Mouse (Mus musculus) adrenal gland, postnatal 25 days (tissue): ENCODE measurements around the gene Retreg2. TPM values are rescaled to one million over a fixed set of nuclear protein-coding genes. Genes with fewer than 3 reads are reported as not detected.

Experiments
- DNase-seq: peaks from one replicate; pipeline ENCODE4 v3.0.0; 2021; ENCODE audit warnings: mixed read lengths
- total RNA-seq: library from RNA; stranded (reverse); gene quantifications from 2 replicates; pipeline ENCODE4 v1.2.3, GENCODE M21; 2021

Gene Retreg2
- total RNA-seq, 1 experiment from 2014 or later: 95.4 TPM

GRCm38 (mm10) chr1:75168472-75169464 is 26.2 kb downstream of the Retreg2 start, which contains the start of gene Zfand2b:
TSS of gene Zfand2b (plus strand) at chr1:75168646.
- DNase-seq: peak; percentile 99

GRCm38 (mm10) chr1:75179334-75180104 is 36.9 kb downstream of the Retreg2 start:
- DNase-seq: peak; percentile 49

DNA sequence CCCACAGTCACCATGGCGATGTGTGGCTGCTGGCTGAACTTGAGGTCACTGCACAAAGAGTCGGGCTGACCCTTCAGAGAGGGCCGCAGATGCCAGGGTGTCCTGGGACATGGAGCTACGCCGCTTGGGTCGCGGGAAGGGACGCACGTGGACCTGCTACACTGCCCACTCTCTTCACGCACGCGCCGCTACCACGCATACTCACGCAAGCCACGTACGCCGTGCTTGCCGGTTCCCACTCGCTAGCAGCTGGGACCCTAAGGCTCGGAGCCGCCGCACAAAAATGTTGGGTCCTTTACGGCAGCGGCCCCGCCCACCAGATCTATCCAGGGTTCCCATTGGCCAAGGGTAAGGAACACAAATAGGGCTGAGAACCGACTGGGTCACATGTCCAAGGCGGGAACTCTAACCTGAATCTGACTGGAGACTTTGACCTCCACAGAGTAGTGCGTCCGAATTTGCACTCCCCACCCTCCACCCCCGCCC is 37.6 kb downstream of the Retreg2 start, which contains the start of gene Abcb6:
TSS of gene Abcb6 (minus strand) at position 288 of the 486 bp plus-strand sequence.
- DNase-seq: peak; percentile 85

GRCm38 (mm10) chr1:75180741-75181140 is 38.2 kb downstream of the Retreg2 start:
- DNase-seq: no peak

- DNase-seq: no peak
Measured at GRCm38 (mm10) chr1:75181377-75181870, 38.8 kb downstream of the Retreg2 start.

- no peak for DNase-seq
Measured at GRCm38 (mm10) chr1:75182160-75182559, 39.6 kb downstream of the Retreg2 start.

- no peak for DNase-seq
Measured at GRCm38 (mm10) chr1:75185495-75185894, 42.9 kb downstream of the Retreg2 start.

- DNase-seq: no peak
Measured at GRCm38 (mm10) chr1:75187126-75187525, 44.5 kb downstream of the Retreg2 start.

- DNase-seq: no peak
Measured at GRCm38 (mm10) chr1:75187914-75188483, 45.4 kb downstream of the Retreg2 start.

- no peak for DNase-seq
Measured at GRCm38 (mm10) chr1:75190577-75190976, 48.0 kb downstream of the Retreg2 start.

GRCm38 (mm10) chr1:75191258-75191621 is 48.7 kb downstream of the Retreg2 start:
- no peak for DNase-seq

GRCm38 (mm10) chr1:75191622-75192402 is 49.2 kb downstream of the Retreg2 start, which contains the start of the genes Ankzf1 and Atg9a:
TSS of gene Ankzf1 (plus strand) at chr1:75192151.
TSS of gene Atg9a (minus strand) at chr1:75192196.
- peak; percentile 89 for DNase-seq

- peak; percentile 59 for DNase-seq
Measured at GRCm38 (mm10) chr1:75192452-75192851, 49.9 kb downstream of the Retreg2 start.

Other genes starting within 250 kb of the Retreg2 start
- 2.2 TPM in 1 of 2 replicates, not detected in the other for gene Cryba2, start 249.6 kb upstream of the Retreg2 start, total RNA-seq
- 0.06 TPM in 1 of 2 replicates, not detected in the other for gene Cfap65, start 207.2 kb upstream of the Retreg2 start, total RNA-seq
- 0.24 TPM in 1 of 2 replicates, not detected in the other for gene Ihh, start 191.1 kb upstream of the Retreg2 start, total RNA-seq
- 6.1 and 7.2 TPM in 2 replicates for gene Nhej1, start 17.6 kb upstream of the Retreg2 start, total RNA-seq
- 0.58 and 1.0 TPM in 2 replicates for gene Slc23a3, start 8.9 kb upstream of the Retreg2 start, total RNA-seq
- gene Cnppd1, start 67 bp upstream of the Retreg2 start, total RNA-seq: 41.2 and 48.9 TPM in 2 replicates
- 36.0 and 39.8 TPM in 2 replicates for gene Zfand2b, start 25.9 kb downstream of the Retreg2 start, total RNA-seq
- 29.9 and 33.1 TPM in 2 replicates for gene Abcb6, start 37.6 kb downstream of the Retreg2 start, total RNA-seq
- 23.5 and 26.4 TPM in 2 replicates for gene Ankzf1, start 49.4 kb downstream of the Retreg2 start, total RNA-seq
- 45.3 and 50.6 TPM in 2 replicates for gene Atg9a, start 49.4 kb downstream of the Retreg2 start, total RNA-seq
- gene Glb1l, start 68.0 kb downstream of the Retreg2 start, total RNA-seq: 24.2 and 28.7 TPM in 2 replicates
- gene Stk16, start 68.1 kb downstream of the Retreg2 start, total RNA-seq: 105 and 133 TPM in 2 replicates
- 16.3 and 35.1 TPM in 2 replicates for gene Tuba4a, start 77.1 kb downstream of the Retreg2 start, total RNA-seq
- not detected in 2 replicates for gene A630095N17Rik, start 89.3 kb downstream of the Retreg2 start, total RNA-seq
- gene Dnajb2, start 93.6 kb downstream of the Retreg2 start, total RNA-seq: 67.3 and 85.6 TPM in 2 replicates
- gene Ptprn, start 121.7 kb downstream of the Retreg2 start, total RNA-seq: 41.6 and 54.3 TPM in 2 replicates
- 101 and 123 TPM in 2 replicates for gene Resp18, start 135.6 kb downstream of the Retreg2 start, total RNA-seq
- 91.1 and 117 TPM in 2 replicates for gene Dnpep, start 175.2 kb downstream of the Retreg2 start, total RNA-seq
- 9.3 and 14.1 TPM in 2 replicates for gene Des, start 217.6 kb downstream of the Retreg2 start, total RNA-seq
- gene Speg, start 232.5 kb downstream of the Retreg2 start, total RNA-seq: 15.8 and 18.1 TPM in 2 replicates